7 mouse cellular contexts compared by ENCODE assay signal in genomic region chr11:55033040-55033660, GRCm38 (mm10). TPM values are rescaled to one million over a fixed set of nuclear protein-coding genes. Genes with fewer than 3 reads are reported as not detected.
A peak's percentile ranks its signal among the peaks of the same experiment; 100 is the strongest.
DNase-seq lines count a peak whose midpoint lies in the region; ATAC-seq and TF ChIP-seq lines count a peak whose summit lies in the region.

Anxa6 (minus strand) TSS chr11:55033445.

- under 1% methylated on average over 41 of the region's 41 CpGs for WGBS in intestine, embryonic 15.5 days
- under 1% methylated on average over 41 of the region's 41 CpGs for WGBS in limb, embryonic 11.5 days
- WGBS in midbrain, embryonic 13.5 days, result 2% methylated on average over 40 of the region's 41 CpGs
- under 1% methylated on average over 41 of the region's 41 CpGs for WGBS in small intestine, adult 2 months

- H3K9me3 ChIP-seq in intestine, embryonic 15.5 days, result no peaks in the 10 kb centered on the region
- no peaks in the 10 kb centered on the region for H3K9me3 ChIP-seq in limb, embryonic 11.5 days (ENCODE audit: control insufficient read depth, low read length)
- no peaks in the 10 kb centered on the region for H3K9me3 ChIP-seq in midbrain, embryonic 13.5 days

- no peaks in the 10 kb centered on the region for H3K36me3 ChIP-seq in intestine, embryonic 15.5 days
- no peaks in the 10 kb centered on the region for H3K36me3 ChIP-seq in limb, embryonic 11.5 days (ENCODE audit: control insufficient read depth, insufficient read depth, low read length)
- no peaks in the 10 kb centered on the region for H3K36me3 ChIP-seq in midbrain, embryonic 13.5 days
- no peaks in the 10 kb centered on the region for H3K36me3 ChIP-seq in small intestine, adult 2 months (ENCODE audit: control insufficient read depth, insufficient read depth, low read length)

- H3K9ac ChIP-seq in intestine, embryonic 15.5 days, result peak within 1 kb of the TSS; percentile 61
- H3K9ac ChIP-seq in limb, embryonic 11.5 days (ENCODE audit: low read length), result peak within 1 kb of the TSS; percentile 68
- H3K9ac ChIP-seq in midbrain, embryonic 13.5 days (replicated peaks), result peak within 1 kb of the TSS; percentile 69

- peak; percentile 93 for ATAC-seq in intestine, embryonic 15.5 days
- peak; percentile 87 for ATAC-seq in limb, embryonic 11.5 days (ENCODE audit: insufficient number of reproducible peaks, low FRiP score, low TSS enrichment, low read depth)
- ATAC-seq in midbrain, embryonic 13.5 days, result peak; percentile 84

- TF ChIP-seq POLR2A in small intestine, adult 2 months (IDR thresholded peaks at IDR 0.05; ENCODE audit: low read depth, low read length), result peak; percentile 38; the same call in 1 of the 2 replicates

- peaks cover 33% of the 10 kb centered on the region for H3K4me1 ChIP-seq in intestine, embryonic 15.5 days (replicated peaks)
- peaks cover 8% of the 10 kb centered on the region for H3K4me1 ChIP-seq in limb, embryonic 11.5 days (ENCODE audit: control insufficient read depth, insufficient read depth, low read length)
- peaks cover 19% of the 10 kb centered on the region for H3K4me1 ChIP-seq in midbrain, embryonic 13.5 days (replicated peaks)
- peaks cover 18% of the 10 kb centered on the region for H3K4me1 ChIP-seq in small intestine, adult 2 months (ENCODE audit: control insufficient read depth, insufficient read depth, insufficient read length, low read length)

- no peaks in the 10 kb centered on the region for H3K27me3 ChIP-seq in intestine, embryonic 15.5 days (replicated peaks)
- no peaks in the 10 kb centered on the region for H3K27me3 ChIP-seq in limb, embryonic 11.5 days (ENCODE audit: control insufficient read depth, insufficient read depth, low read length)
- H3K27me3 ChIP-seq in midbrain, embryonic 13.5 days, result peaks cover 23% of the 10 kb centered on the region; the same call in 1 of the 2 replicates
- peaks cover 4% of the 10 kb centered on the region; the same call in 1 of the 2 replicates for H3K27me3 ChIP-seq in small intestine, adult 2 months (ENCODE audit: control insufficient read depth, insufficient read depth, low read length)

- peak; percentile 79 for DNase-seq in adrenal gland, adult 8-10 months
- DNase-seq in embryo, embryonic 11 days, result peak; percentile 89
- peak; percentile 80 to 83 for DNase-seq in gastrocnemius, postnatal 36 days
- DNase-seq in limb, embryonic 11.5 days (ENCODE audit: low spot score), result peak; percentile 82

- H3K27ac ChIP-seq in intestine, embryonic 15.5 days, result peak within 1 kb of the TSS; percentile 95
- H3K27ac ChIP-seq in limb, embryonic 11.5 days (replicated peaks; ENCODE audit: low read depth, low read length), result peak within 1 kb of the TSS; percentile 55; the same call in 1 of the 2 replicates
- H3K27ac ChIP-seq in midbrain, embryonic 13.5 days, result no peak within 1 kb of the TSS
- peak within 1 kb of the TSS; percentile 72 for H3K27ac ChIP-seq in small intestine, adult 2 months (ENCODE audit: insufficient read depth, low read depth, low read length)

- TF ChIP-seq CTCF in small intestine, adult 2 months (IDR thresholded peaks at IDR 0.05; ENCODE audit: extremely low read depth, insufficient read length, insufficient replicate concordance, low read depth, low read length), result no peak

- H3K4me3 ChIP-seq in intestine, embryonic 15.5 days (replicated peaks), result peak within 1 kb of the TSS; percentile 57
- peak within 1 kb of the TSS; percentile 67 for H3K4me3 ChIP-seq in limb, embryonic 11.5 days (ENCODE audit: low read depth, low read length)
- H3K4me3 ChIP-seq in midbrain, embryonic 13.5 days (replicated peaks), result peak within 1 kb of the TSS; percentile 52
- peak within 1 kb of the TSS; percentile 96 for H3K4me3 ChIP-seq in small intestine, adult 2 months (ENCODE audit: low read depth, low read length)

- intact Hi-C loops in gastrocnemius, postnatal 36 days (cut with DNase I), result no loop called here

- peak within 1 kb of the TSS; percentile 82 for H3K4me2 ChIP-seq in intestine, embryonic 15.5 days (replicated peaks)
- H3K4me2 ChIP-seq in limb, embryonic 11.5 days (ENCODE audit: low read depth, severe bottlenecking), result peak within 1 kb of the TSS; percentile 99
- peak within 1 kb of the TSS; percentile 93 for H3K4me2 ChIP-seq in midbrain, embryonic 13.5 days (replicated peaks)

RNA-seq across cellular contexts. Expression of gene Anxa6, which starts in this region (rescaled TPM):
- total RNA-seq in adrenal gland, adult 8-10 months (2022), result 100 to 1,000 TPM; 121 to 184 (median 133) TPM
- total RNA-seq in gastrocnemius, postnatal 36 days (2021), result 100 to 1,000 TPM; 168 to 176 TPM
- polyA plus RNA-seq in intestine, embryonic 15.5 days (2015; fragmentation: Nextera tagmentation; extraction: Ambion mirVana), result 261 and 262 TPM in 2 replicates
- 93.9 and 97.4 TPM in 2 replicates for polyA plus RNA-seq in limb, embryonic 11.5 days (2014; fragmentation: Nextera tagmentation; extraction: Ambion mirVana)
- polyA plus RNA-seq in midbrain, embryonic 13.5 days (2015; fragmentation: Nextera tagmentation; extraction: Ambion mirVana), result 30.7 and 36.5 TPM in 2 replicates
- 23.1 and 30.1 TPM in 2 replicates for polyA plus RNA-seq in small intestine, adult 2 months (2012; rRNA removed)
